Mouse (Mus musculus): ENCODE results near the gene Grm1.

- no peak for TF ChIP-seq CTCF (IDR thresholded peaks at IDR 0.05; ENCODE audit: low read depth, low read length)
- no peak for TF ChIP-seq POLR2A (IDR thresholded peaks at IDR 0.05; ENCODE audit: extremely low read depth, insufficient read depth, low read length)
These were observed 164.2 kb downstream of the Grm1 start for GRCm38 (mm10) chr10:10917857-10918399.
